Mouse (Mus musculus): ENCODE measurements around the gene Gm20388.
"Not testable (repeated sequence)": the region's sequence is repeated elsewhere in the genome, so short reads cannot be mapped to it uniquely, and the experiment has no call there.

The Gm20388 gene

GRCm38 (mm10) chr8:120672626-120673229 lies 762.1 kb downstream of the Gm20388 start:
- peak; percentile 48 for DNase-seq (ENCODE audit: low read depth, low spot score)

DNA sequence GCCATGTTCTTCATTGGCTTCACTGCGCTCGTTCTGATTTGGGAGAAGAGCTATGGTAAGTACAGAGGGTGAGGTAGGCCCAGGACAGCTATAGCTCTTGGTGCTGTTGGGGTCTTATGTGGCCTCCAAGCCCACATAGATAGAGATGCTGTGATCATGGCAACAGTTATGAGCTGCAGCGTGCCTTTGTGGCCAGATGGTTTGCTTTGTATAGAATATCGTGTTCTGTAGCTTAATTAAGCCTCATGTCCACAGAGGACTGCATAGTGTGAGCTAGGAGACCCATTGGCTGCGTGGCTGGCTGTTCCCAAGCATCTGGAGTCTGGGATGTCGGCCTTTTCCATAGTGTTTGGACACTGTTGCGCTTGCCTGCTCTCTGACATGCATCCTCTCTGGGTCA lies 762.7 kb downstream of the Gm20388 start:
- no peak for DNase-seq (ENCODE audit: low read depth, low spot score)

DNA sequence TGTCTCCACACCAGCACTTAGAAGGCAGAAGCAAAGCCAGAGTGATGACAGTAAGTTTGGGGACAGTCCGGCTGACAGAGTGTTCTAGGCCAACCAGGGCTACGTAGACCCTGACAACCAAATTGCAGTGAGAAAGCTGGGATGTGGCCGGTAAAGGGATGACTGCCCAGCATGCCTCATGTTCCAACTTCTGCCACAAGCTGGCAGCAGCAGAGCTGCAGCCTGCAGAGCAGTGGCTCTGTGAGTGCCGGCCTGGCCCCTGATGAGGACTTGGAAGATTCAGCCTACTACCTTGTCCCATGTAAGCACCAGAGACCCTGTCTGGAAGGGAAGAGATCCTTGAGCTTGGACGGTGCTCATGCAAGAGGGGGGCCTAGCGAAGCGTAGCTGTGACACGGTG lies 765.1 kb downstream of the Gm20388 start:
- DNase-seq (ENCODE audit: low read depth, low spot score): peak; percentile 41

DNA sequence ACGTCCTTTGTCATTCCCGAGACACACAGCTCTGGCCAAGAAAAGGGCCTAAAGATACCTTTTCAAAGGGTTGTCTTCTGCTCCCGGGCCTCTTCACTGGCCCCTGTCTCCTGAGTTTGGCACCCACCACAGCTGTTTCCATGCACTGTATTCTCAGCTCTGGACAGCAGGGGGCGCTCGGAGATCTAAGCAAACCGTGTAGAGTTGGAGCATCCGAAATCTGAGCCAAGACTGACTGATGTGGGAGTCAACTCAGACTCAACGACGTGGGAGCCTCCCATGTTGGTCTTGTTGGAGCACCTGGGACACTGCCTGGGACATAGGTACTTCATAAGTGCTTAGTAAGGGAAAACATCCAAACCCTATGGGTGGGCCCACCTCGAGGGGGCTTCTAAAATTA lies 767.8 kb downstream of the Gm20388 start:
- DNase-seq (ENCODE audit: low read depth, low spot score): peak; percentile 92

DNA sequence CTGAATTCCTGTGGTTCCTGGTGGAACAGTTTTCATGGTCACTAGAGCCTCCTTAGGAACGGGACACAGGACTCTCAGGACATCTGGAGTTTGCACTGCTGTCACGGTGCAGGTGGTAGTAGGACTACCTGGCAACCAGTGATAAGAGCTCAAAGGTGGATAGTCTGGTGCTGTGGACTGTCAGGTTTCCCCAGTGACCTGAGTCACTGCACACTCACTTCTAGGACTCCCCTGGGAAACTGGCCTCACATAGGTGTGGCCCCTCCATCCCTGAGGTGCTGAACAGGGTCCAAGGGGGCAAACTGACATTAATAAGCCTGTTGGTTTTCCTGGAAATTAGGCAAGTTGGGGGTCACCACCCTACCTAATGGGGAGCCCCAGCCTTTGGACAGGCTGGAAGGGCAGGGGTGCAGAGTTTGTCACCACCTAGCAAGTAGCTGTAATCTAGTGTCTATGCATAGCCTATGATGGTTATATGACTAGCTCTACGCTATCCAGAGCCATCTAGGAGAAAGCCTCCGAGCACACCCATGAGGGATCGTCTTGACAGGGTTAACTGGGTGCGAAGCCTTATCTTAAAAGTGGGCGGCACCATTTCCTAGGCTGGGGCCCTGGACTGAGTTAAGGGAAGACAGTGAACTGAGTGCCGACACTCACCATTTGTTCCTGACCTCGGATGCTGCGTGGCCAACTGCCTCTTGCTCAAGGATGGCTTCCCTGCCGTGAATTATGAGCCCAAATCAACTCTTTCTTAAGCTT lies 769.2 kb downstream of the Gm20388 start:
- no peak for DNase-seq (ENCODE audit: low read depth, low spot score)

GRCm38 (mm10) chr8:120680405-120680804 lies 769.8 kb downstream of the Gm20388 start:
- DNase-seq (ENCODE audit: low read depth, low spot score): not testable (repeated sequence)

DNA sequence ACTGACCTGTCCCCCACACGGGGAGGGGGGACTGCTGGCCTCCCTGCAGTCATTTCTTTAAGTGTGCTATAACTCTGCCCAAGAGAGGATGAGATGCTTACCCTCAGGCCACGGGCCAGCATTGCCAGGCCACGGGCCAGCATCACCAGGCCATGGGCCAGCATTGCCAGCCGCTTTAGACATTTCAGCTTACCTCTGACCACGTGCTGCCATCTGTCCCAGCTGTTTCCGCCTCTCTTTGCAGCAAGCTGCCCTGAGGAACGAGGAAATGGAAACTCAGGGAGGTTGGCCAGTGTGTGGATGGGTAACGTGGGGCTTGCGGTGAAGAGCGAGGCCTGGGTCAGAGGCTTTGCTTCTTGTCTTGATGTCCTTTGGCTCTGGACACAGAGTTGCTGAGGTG lies 770.5 kb downstream of the Gm20388 start:
- DNase-seq (ENCODE audit: low read depth, low spot score): no peak

GRCm38 (mm10) chr8:120683602-120684001 lies 773.0 kb downstream of the Gm20388 start:
- peak; percentile 86 for DNase-seq (ENCODE audit: low read depth, low spot score)

- no peak for DNase-seq (ENCODE audit: low read depth, low spot score)
These were observed 773.4 kb downstream of the Gm20388 start for GRCm38 (mm10) chr8:120684082-120684481.

- DNase-seq (ENCODE audit: low read depth, low spot score): no peak
These were observed 774.5 kb downstream of the Gm20388 start for GRCm38 (mm10) chr8:120685097-120685496.

- DNase-seq (ENCODE audit: low read depth, low spot score): no peak
These were observed 775.0 kb downstream of the Gm20388 start for GRCm38 (mm10) chr8:120685591-120685990.

DNA sequence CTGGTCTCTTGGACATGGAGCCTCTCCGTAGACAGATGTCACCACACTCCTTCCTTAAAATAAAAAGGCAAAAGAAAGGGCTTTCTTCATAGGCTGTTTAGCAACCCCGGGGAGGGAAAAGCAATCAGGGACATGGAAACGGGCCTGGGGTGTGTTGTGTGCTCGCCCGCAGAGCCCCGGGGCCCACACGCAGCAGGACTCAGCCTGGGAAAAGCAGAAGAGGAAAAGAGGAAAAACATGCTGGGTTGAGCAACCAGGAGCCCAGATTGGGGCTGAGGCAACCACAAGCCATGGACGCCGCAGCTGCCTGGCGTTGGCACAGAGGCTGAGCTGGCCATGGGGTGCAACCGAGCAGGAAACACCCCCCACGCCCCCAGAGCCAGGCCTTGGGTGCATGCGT lies 775.4 kb downstream of the Gm20388 start:
- no peak for DNase-seq (ENCODE audit: low read depth, low spot score)

DNA sequence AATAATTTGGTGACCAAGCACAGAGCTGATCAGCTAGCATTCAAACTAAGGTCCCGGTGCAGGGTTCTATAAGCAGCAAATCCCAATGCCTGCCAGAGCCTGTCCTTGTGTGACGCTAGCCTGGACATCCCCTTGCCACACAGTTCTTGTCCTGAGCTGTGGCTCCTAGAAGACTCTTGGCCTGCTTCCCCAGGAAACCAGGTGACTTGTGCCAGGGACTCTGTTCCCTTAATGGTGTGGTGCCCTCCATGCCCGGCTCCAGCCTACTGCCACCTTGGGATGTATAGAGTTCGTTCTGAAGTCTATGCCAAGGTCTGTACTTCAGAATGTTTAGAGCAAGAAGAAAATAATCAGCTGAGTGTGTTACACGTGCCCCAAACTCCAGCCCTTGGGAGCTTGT lies 775.9 kb downstream of the Gm20388 start:
- DNase-seq (ENCODE audit: low read depth, low spot score): no peak

GRCm38 (mm10) chr8:120687786-120688185 lies 777.1 kb downstream of the Gm20388 start:
- no peak for DNase-seq (ENCODE audit: low read depth, low spot score)

GRCm38 (mm10) chr8:120688511-120688910 lies 777.9 kb downstream of the Gm20388 start:
- DNase-seq (ENCODE audit: low read depth, low spot score): no peak

GRCm38 (mm10) chr8:120692934-120693333 lies 782.3 kb downstream of the Gm20388 start:
- no peak for DNase-seq (ENCODE audit: low read depth, low spot score)

GRCm38 (mm10) chr8:120693861-120694493 lies 783.3 kb downstream of the Gm20388 start:
- peak; percentile 91 for DNase-seq (ENCODE audit: low read depth, low spot score)

GRCm38 (mm10) chr8:120696401-120697153 lies 785.9 kb downstream of the Gm20388 start:
- no peak for DNase-seq (ENCODE audit: low read depth, low spot score)

- no peak for DNase-seq (ENCODE audit: low read depth, low spot score)
These were observed 786.7 kb downstream of the Gm20388 start for GRCm38 (mm10) chr8:120697154-120697978.

DNA sequence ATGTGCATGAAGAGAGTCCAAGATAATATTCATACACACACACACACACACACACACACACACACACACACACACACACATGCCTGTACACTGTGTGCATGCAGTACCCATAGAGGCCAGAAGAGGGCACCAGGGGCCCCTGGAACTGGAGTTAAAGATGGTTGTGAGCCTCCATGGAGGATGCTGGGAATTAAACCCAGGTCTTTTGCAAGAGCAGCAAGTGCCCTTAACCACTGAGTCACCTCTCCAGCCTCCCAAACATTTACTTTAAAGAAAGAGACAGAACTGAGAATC lies 787.3 kb downstream of the Gm20388 start:
- DNase-seq (ENCODE audit: low read depth, low spot score): peak; percentile 72

- DNase-seq (ENCODE audit: low read depth, low spot score): no peak
These were observed 787.8 kb downstream of the Gm20388 start for GRCm38 (mm10) chr8:120698426-120698825.

Data from ES-CJ7 (cell line).